Mouse (Mus musculus) cerebellum, adult 2 months (tissue): ENCODE data around the gene Tiam1. TPM values are rescaled to one million over a fixed set of nuclear protein-coding genes. Genes with fewer than 3 reads are reported as not detected.

Source experiments
- DNase-seq, 2 experiments: peaks; one replicate each; pipeline ENCODE4 v3.0.0; 2021
- H3K27ac ChIP-seq: fragments of 200-500 bp; 2 replicates; pipeline ENCODE4 v1.5.1; 2012; ENCODE audit warnings: low read length, control low read depth, inconsistent platforms; ENCODE audit not compliant: insufficient read depth
- H3K27me3 ChIP-seq: fragments of 200-500 bp; 2 replicates; pipeline ENCODE4 v1.6.1; 2012; ENCODE audit warnings: inconsistent platforms, mild to moderate bottlenecking, low read length, moderate library complexity; ENCODE audit not compliant: control insufficient read depth, insufficient read depth
- H3K4me1 ChIP-seq: fragments of 200-500 bp; 2 replicates; pipeline ENCODE4 v1.6.1; 2011; ENCODE audit warnings: low read length; ENCODE audit not compliant: control insufficient read depth, insufficient read depth
- H3K4me3 ChIP-seq: fragments of 200-500 bp; replicated peaks from 2 replicates; pipeline ENCODE3; 2011; ENCODE audit warnings: mild to moderate bottlenecking, low read depth, low read length, control low read depth; ENCODE audit not compliant: insufficient read depth
- CTCF ChIP-seq: fragments of 200-500 bp; IDR thresholded peaks from 2 replicates; pipeline ENCODE4 v1.5.1; 2011; ENCODE audit warnings: low read depth, mild to moderate bottlenecking, control low read depth, low read length, moderate library complexity, borderline replicate concordance; ENCODE audit not compliant: insufficient read depth
- POLR2A ChIP-seq: fragments of 200-500 bp; IDR thresholded peaks from 2 replicates; pipeline ENCODE4 v1.6.1; 2011; ENCODE audit warnings: low read length, control low read depth, borderline replicate concordance; ENCODE audit not compliant: insufficient read depth
- WGBS: fragments of 180-500 bp; shearing (Covaris S2); methylation state at CpG from one replicate; pipeline ENCODE4 v1.1.7; 2018; 5-methylcytosine and 5-hydroxymethylcytosine counted together
- polyA plus RNA-seq: library from polyadenylated mRNA; depleted of rRNA; stranded (reverse); fragments of >200 nt; gene quantifications from 2 replicates; pipeline ENCODE4 v1.2.3, GENCODE M21; 2012

Tiam1 gene
- polyA plus RNA-seq, 1 experiment, result 73.6 TPM

DNA sequence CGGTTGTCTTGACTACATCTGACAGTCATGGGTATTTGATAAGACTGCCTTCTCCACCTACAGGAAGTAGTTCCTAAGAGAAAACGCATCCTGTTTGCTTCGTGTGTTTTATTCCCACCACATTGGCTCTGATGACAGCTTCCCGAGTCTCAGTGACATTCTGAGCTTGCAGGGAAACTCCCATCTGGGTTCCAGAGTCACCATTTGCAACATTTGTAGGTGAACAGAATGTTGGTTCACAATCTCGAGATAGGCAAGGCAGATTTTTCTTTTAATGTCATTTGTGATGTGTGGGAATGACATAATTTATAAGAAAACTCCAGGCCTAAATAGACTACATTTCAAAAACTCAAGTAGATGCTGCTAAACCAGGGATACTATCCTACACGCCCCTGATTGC, 207.0 kb downstream of the Tiam1 start:
- peaks cover 27% of the 10 kb centered on the region for H3K4me1 ChIP-seq
- H3K4me3 ChIP-seq, result no peak overlapping the region
- DNase-seq, result no peak
- WGBS, result 38% methylated on average over 6 of the region's 6 CpGs
- H3K27ac ChIP-seq, result no peak overlapping the region
- TF ChIP-seq POLR2A, result no peak
- TF ChIP-seq CTCF, result no peak
- no peaks in the 10 kb centered on the region for H3K27me3 ChIP-seq

DNA sequence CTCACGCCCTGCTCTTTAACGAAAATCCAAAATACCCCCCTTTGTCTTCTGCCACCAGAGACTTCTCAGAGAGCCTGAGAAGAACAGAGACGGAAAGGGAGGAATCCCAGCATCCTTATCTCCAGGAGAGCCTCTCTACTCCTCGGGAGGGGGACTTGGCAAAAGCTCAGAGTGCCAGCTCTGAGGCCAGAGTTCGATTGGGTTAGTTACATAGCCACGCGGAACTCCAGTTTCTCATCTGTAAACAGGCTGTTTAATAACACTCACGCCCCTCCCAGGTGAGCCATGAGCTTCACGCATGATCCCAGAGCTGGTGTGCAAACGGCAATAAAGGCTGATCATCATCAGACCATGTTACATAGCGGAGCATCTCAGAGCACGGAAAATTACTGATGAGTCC, 208.2 kb downstream of the Tiam1 start:
- no peak overlapping the region for H3K4me3 ChIP-seq
- no peak for DNase-seq
- H3K27ac ChIP-seq, result no peak overlapping the region
- H3K27me3 ChIP-seq, result no peaks in the 10 kb centered on the region
- H3K4me1 ChIP-seq, result peaks cover 32% of the 10 kb centered on the region
- TF ChIP-seq POLR2A (no peak), CTCF (no peak)
- WGBS, result 47% methylated on average over 12 of the region's 12 CpGs

DNA sequence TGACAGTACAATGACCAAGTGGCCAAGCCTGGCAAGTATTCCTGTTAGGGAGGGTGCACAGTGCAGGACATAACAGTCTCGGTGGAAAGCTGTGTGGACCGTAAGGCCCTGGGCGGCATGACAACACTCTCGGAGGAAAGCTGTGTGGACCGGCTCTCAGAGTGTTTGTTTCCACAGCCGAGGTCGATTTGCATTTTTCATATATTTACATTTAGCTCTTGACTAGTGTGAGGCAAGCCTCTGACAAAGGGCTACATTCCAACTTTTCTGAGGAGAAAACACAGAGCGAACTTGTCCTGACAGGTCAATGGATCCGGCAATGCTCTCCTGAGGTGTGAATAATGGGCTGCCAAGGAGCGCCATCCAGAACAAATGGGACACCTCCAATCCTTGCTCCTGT, 209.0 kb downstream of the Tiam1 start:
- Histone ChIP-seq H3K4me1 (peaks cover 32% of the 10 kb centered on the region), H3K27me3 (no peaks in the 10 kb centered on the region), H3K4me3 (no peak overlapping the region), H3K27ac (peak overlapping the region; percentile 22; the same call in 1 of the 2 replicates)
- WGBS, result 40% methylated on average over 10 of the region's 10 CpGs
- DNase-seq, result no peak
- TF ChIP-seq POLR2A (no peak), CTCF (no peak)

DNA sequence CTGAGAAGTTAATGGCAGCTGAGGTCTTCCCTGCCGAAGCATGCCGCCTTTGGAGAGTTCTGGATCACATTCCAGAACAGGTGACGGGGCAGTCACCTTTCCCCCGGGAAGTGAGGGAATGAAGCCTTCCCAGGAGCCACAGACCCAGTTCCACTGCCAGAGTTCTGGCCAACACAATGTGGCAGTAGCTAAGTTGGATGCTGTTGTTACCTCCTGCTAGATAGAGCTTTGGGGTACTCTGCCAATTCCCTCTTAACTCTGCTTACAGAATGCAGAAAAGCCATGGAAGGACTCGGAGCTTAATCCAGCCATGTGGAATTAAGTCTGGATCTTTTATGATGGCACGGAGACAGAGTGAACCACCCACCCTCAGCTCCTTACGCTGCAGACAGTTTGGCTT, 209.6 kb downstream of the Tiam1 start:
- no peak for TF ChIP-seq CTCF
- no peak for TF ChIP-seq POLR2A
- H3K27ac ChIP-seq, result peak overlapping the region; percentile 22; the same call in 1 of the 2 replicates

DNA sequence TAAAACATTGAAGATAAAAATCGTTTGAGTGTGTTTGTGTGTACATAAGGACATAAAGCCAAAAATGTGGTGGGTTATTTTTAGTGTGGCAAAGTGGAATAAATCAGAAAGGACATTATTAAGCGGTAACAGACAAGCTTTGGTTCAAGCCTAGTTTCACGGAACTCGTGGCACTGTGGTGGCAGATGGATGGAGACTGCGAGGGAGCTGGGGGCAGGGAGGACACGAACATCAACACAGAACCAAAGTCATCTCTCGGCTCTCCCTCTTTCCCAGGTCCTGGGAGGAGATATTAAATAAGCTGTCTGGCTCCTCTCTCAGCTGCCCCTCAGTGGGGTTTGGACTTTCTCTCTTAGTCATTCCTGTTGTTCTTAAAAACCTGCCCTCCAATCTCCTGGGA, 215.0 kb downstream of the Tiam1 start:
- peaks cover 46% of the 10 kb centered on the region for H3K4me1 ChIP-seq
- H3K27me3 ChIP-seq, result no peaks in the 10 kb centered on the region
- no peak overlapping the region for H3K27ac ChIP-seq
- DNase-seq, result peak in 1 of 2 experiments; percentile 62
- H3K4me3 ChIP-seq, result no peak overlapping the region
- TF ChIP-seq CTCF (no peak), POLR2A (no peak)
- WGBS, result 14% methylated on average over 7 of the region's 7 CpGs

More for the DNA sequence above, 209.6 kb downstream of the Tiam1 start:
- DNase-seq, result peak; percentile 58 to 82
- Histone ChIP-seq H3K4me3 (no peak overlapping the region), H3K27me3 (no peaks in the 10 kb centered on the region), H3K4me1 (peaks cover 37% of the 10 kb centered on the region)
- WGBS, result 12% methylated on average over 7 of the region's 7 CpGs

DNA sequence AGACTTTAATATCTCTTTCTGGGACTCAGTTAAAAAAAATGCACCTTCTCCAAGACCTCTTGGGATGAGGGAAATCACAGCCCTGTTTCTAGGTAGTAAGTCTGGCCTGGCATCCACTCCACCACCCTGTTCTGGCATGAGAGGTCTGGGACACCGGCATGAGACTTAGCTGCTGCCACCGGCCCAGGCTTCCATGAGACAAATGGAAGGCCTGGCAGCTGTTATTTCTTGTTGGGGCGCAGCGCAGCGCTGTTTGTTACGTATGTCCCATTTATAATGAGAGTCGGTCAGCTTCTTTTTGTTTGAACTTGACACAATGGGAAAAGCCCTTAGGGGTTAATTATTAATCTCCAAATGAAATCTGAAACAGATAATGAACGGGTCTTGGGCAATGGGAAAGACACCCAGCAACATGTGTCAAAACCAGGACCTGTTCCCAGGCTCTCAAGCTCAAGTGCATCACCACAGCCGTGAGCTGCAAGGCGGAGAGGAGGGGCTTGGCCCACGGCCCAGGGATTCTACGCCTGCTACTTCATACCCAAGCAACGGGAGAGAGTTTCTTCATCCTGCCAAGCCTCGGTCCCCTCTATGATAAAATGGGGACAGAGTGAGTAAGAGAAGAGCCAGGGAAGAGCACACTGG, 219.2 kb downstream of the Tiam1 start:
- H3K4me3 ChIP-seq, result no peak overlapping the region
- peak; percentile 69 to 79 for DNase-seq
- no peaks in the 10 kb centered on the region for H3K27me3 ChIP-seq
- H3K4me1 ChIP-seq, result peaks cover 67% of the 10 kb centered on the region
- H3K27ac ChIP-seq, result no peak overlapping the region; the same call in 1 of the 2 replicates
- no peak for TF ChIP-seq CTCF
- no peak for TF ChIP-seq POLR2A
- WGBS, result 15% methylated on average over 14 of the region's 14 CpGs

DNA sequence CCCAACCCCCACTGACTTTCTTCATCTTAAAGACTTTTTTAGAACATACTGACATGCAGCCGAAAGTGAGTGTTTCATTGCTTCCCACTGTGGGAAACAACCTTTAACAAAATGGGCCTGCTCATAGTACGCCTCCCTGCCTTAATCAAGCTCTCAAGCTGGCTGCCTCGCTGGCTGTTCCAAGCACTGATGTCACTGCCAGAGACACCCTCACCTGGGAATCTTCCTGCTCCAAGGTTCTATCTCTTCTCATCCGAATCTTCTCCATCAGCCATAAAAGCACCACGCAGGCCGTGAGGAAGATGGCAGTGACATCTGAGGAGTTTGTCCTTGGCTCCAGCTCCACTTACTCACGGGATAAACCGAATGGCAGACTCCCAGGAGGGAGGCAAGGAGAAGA, 220.3 kb downstream of the Tiam1 start:
- DNase-seq, result peak; percentile 66
- no peak for TF ChIP-seq POLR2A
- no peak for TF ChIP-seq CTCF
- H3K27me3 ChIP-seq, result no peaks in the 10 kb centered on the region
- peak overlapping the region; percentile 26 for H3K27ac ChIP-seq
- 15% methylated on average over 8 of the region's 8 CpGs for WGBS
- peaks cover 65% of the 10 kb centered on the region for H3K4me1 ChIP-seq
- no peak overlapping the region for H3K4me3 ChIP-seq

DNA sequence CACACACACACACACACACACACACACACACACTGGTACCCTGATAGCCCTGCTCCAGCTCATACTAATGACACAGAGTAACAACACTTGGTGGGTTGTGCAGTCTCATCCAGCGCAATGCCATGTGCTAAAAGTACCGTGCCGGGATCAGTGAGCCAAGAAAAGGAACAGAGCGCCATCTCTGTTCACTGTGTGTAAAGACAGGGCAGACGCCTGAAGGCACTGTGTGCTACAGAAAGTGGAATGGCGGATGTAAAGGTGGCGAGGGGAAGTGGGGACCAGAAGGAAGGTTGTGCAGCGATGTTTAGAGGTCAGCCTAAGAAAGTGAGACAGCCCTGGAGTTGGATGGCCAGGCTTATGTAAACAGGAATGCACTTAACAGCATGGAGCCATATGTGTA, 221.1 kb downstream of the Tiam1 start:
- peak in 1 of 2 experiments; percentile 59 for DNase-seq
- peak overlapping the region; percentile 29; the same call in 1 of the 2 replicates for H3K27ac ChIP-seq
- TF ChIP-seq CTCF (peak; percentile 19; the same call in 1 of the 2 replicates), POLR2A (no peak)
- no peak overlapping the region for H3K4me3 ChIP-seq
- H3K27me3 ChIP-seq, result no peaks in the 10 kb centered on the region
- peaks cover 69% of the 10 kb centered on the region for H3K4me1 ChIP-seq
- WGBS, result 69% methylated on average over 8 of the region's 8 CpGs
